Mouse (Mus musculus) B cell, adult 2 months (primary cell): ENCODE results near the gene Olfr877.

Experiments
- DNase-seq, 2 experiments: peaks; one replicate each; pipeline ENCODE4 v3.0.0; 2022

Gene Olfr877

GRCm38 (mm10) chr9:37853969-37854368, at the start of gene Olfr877:
TSS of gene Olfr877 (plus strand) at chr9:37854269.
- DNase-seq, result no peak

GRCm38 (mm10) chr9:37807235-37807634, 46.8 kb upstream of the Olfr877 start:
- no peak for DNase-seq

- DNase-seq, result no peak
These were observed 45.6 kb upstream of the Olfr877 start for GRCm38 (mm10) chr9:37808456-37808855.

- no peak for DNase-seq
These were observed 45.1 kb upstream of the Olfr877 start for GRCm38 (mm10) chr9:37808976-37809375.

GRCm38 (mm10) chr9:37814696-37815095, 39.4 kb upstream of the Olfr877 start:
- DNase-seq, result no peak

GRCm38 (mm10) chr9:37829881-37830280, 24.2 kb upstream of the Olfr877 start:
- no peak for DNase-seq

- DNase-seq, result no peak
These were observed 20.7 kb upstream of the Olfr877 start for GRCm38 (mm10) chr9:37833341-37833740.

GRCm38 (mm10) chr9:37849267-37849666, 4.8 kb upstream of the Olfr877 start:
- DNase-seq, result no peak

- DNase-seq, result no peak
These were observed 9.3 kb downstream of the Olfr877 start for GRCm38 (mm10) chr9:37863325-37863724.

- no peak for DNase-seq
These were observed 16.2 kb downstream of the Olfr877 start for GRCm38 (mm10) chr9:37870246-37870645.

- no peak for DNase-seq
These were observed 17.0 kb downstream of the Olfr877 start for GRCm38 (mm10) chr9:37871097-37871496.

GRCm38 (mm10) chr9:37871536-37871935, 17.5 kb downstream of the Olfr877 start:
- no peak for DNase-seq

- DNase-seq, result no peak
These were observed 36.9 kb downstream of the Olfr877 start for GRCm38 (mm10) chr9:37890960-37891359.

GRCm38 (mm10) chr9:37896661-37897060, 42.6 kb downstream of the Olfr877 start, which contains the start of gene Olfr145:
TSS of gene Olfr145 (plus strand) at chr9:37896724.
- DNase-seq, result no peak

- no peak for DNase-seq
These were observed 51.5 kb downstream of the Olfr877 start for GRCm38 (mm10) chr9:37905555-37905954.
